Mouse (Mus musculus): Measurements from ENCODE around the gene Itga9. TPM values are rescaled to one million over a fixed set of nuclear protein-coding genes. Genes with fewer than 3 reads are reported as not detected.

The Itga9 gene
- polyA plus RNA-seq, 1 experiment from 2014 or later = 6.2 TPM

GRCm38 (mm10) chr9:118795304-118795703 lies 188.8 kb downstream of the Itga9 start:
- H3K4me3 ChIP-seq (ENCODE audit: low read depth, low read length) = no peak overlapping the region
- DNase-seq (ENCODE audit: low spot score) = no peak
- no peak for ATAC-seq (replicated peaks; ENCODE audit: low FRiP score)
- WGBS = 67% methylated on average over 4 of the region's 4 CpGs
- H3K27ac ChIP-seq (ENCODE audit: low read depth, low read length) = no peak overlapping the region
- H3K4me1 ChIP-seq (replicated peaks; ENCODE audit: control insufficient read depth, insufficient read depth, low read length) = no peaks in the 10 kb centered on the region
- no peak overlapping the region for H3K9ac ChIP-seq (ENCODE audit: low read depth, low read length)
- H3K36me3 ChIP-seq (ENCODE audit: control insufficient read depth, insufficient read depth, low read length) = no peaks in the 10 kb centered on the region
- H3K4me2 ChIP-seq = no peak overlapping the region
- H3K27me3 ChIP-seq (replicated peaks; ENCODE audit: control insufficient read depth, insufficient read depth, low read length) = no peaks in the 10 kb centered on the region
- no peaks in the 10 kb centered on the region for H3K9me3 ChIP-seq (ENCODE audit: control insufficient read depth, low read length)

GRCm38 (mm10) chr9:118799105-118799504 lies 192.6 kb downstream of the Itga9 start:
- H3K36me3 ChIP-seq (ENCODE audit: control insufficient read depth, insufficient read depth, low read length) = no peaks in the 10 kb centered on the region
- DNase-seq (ENCODE audit: low spot score) (no peak), ATAC-seq (replicated peaks; ENCODE audit: low FRiP score) (no peak)
- WGBS = 81% methylated on average over 7 of the region's 7 CpGs
- H3K4me2 ChIP-seq = no peak overlapping the region
- no peaks in the 10 kb centered on the region for H3K9me3 ChIP-seq (ENCODE audit: control insufficient read depth, low read length)
- no peak overlapping the region for H3K9ac ChIP-seq (ENCODE audit: low read depth, low read length)
- no peak overlapping the region for H3K4me3 ChIP-seq (ENCODE audit: low read depth, low read length)
- H3K4me1 ChIP-seq (replicated peaks; ENCODE audit: control insufficient read depth, insufficient read depth, low read length) = no peaks in the 10 kb centered on the region
- no peak overlapping the region for H3K27ac ChIP-seq (ENCODE audit: low read depth, low read length)
- no peaks in the 10 kb centered on the region for H3K27me3 ChIP-seq (replicated peaks; ENCODE audit: control insufficient read depth, insufficient read depth, low read length)

GRCm38 (mm10) chr9:118801176-118801909 lies 194.9 kb downstream of the Itga9 start:
- H3K4me3 ChIP-seq (ENCODE audit: low read depth, low read length) = no peak overlapping the region
- no peak overlapping the region for H3K27ac ChIP-seq (ENCODE audit: low read depth, low read length)
- no peaks in the 10 kb centered on the region for H3K36me3 ChIP-seq (ENCODE audit: control insufficient read depth, insufficient read depth, low read length)
- ATAC-seq (replicated peaks; ENCODE audit: low FRiP score) (no peak), DNase-seq (ENCODE audit: low spot score) (no peak)
- WGBS = 83% methylated on average over 15 of the region's 15 CpGs
- no peak overlapping the region for H3K4me2 ChIP-seq
- no peaks in the 10 kb centered on the region for H3K27me3 ChIP-seq (replicated peaks; ENCODE audit: control insufficient read depth, insufficient read depth, low read length)
- no peak overlapping the region for H3K9ac ChIP-seq (ENCODE audit: low read depth, low read length)
- H3K4me1 ChIP-seq (replicated peaks; ENCODE audit: control insufficient read depth, insufficient read depth, low read length) = no peaks in the 10 kb centered on the region
- no peaks in the 10 kb centered on the region for H3K9me3 ChIP-seq (ENCODE audit: control insufficient read depth, low read length)

GRCm38 (mm10) chr9:118801910-118802287 lies 195.4 kb downstream of the Itga9 start:
- H3K27ac ChIP-seq (ENCODE audit: low read depth, low read length) = no peak overlapping the region
- WGBS = 76% methylated on average over 8 of the region's 8 CpGs

GRCm38 (mm10) chr9:118802380-118802779 lies 195.9 kb downstream of the Itga9 start:
- Histone ChIP-seq H3K9ac (ENCODE audit: low read depth, low read length) (no peak overlapping the region), H3K27ac (ENCODE audit: low read depth, low read length) (no peak overlapping the region), H3K4me1 (replicated peaks; ENCODE audit: control insufficient read depth, insufficient read depth, low read length) (no peaks in the 10 kb centered on the region), H3K9me3 (ENCODE audit: control insufficient read depth, low read length) (no peaks in the 10 kb centered on the region), H3K27me3 (replicated peaks; ENCODE audit: control insufficient read depth, insufficient read depth, low read length) (no peaks in the 10 kb centered on the region), H3K4me2 (no peak overlapping the region), H3K4me3 (ENCODE audit: low read depth, low read length) (no peak overlapping the region), H3K36me3 (ENCODE audit: control insufficient read depth, insufficient read depth, low read length) (no peaks in the 10 kb centered on the region)
- WGBS = 93% methylated on average over 11 of the region's 11 CpGs
- DNase-seq (ENCODE audit: low spot score) (no peak), ATAC-seq (replicated peaks; ENCODE audit: low FRiP score) (no peak)

More at GRCm38 (mm10) chr9:118801910-118802287, 195.4 kb downstream of the Itga9 start:
- Histone ChIP-seq H3K9ac (ENCODE audit: low read depth, low read length) (no peak overlapping the region), H3K4me3 (ENCODE audit: low read depth, low read length) (no peak overlapping the region), H3K9me3 (ENCODE audit: control insufficient read depth, low read length) (no peaks in the 10 kb centered on the region), H3K4me2 (no peak overlapping the region), H3K36me3 (ENCODE audit: control insufficient read depth, insufficient read depth, low read length) (no peaks in the 10 kb centered on the region), H3K27me3 (replicated peaks; ENCODE audit: control insufficient read depth, insufficient read depth, low read length) (no peaks in the 10 kb centered on the region), H3K4me1 (replicated peaks; ENCODE audit: control insufficient read depth, insufficient read depth, low read length) (no peaks in the 10 kb centered on the region)
- DNase-seq (ENCODE audit: low spot score) = no peak
- no peak for ATAC-seq (replicated peaks; ENCODE audit: low FRiP score)

GRCm38 (mm10) chr9:118805740-118806139 lies 199.2 kb downstream of the Itga9 start:
- Histone ChIP-seq H3K36me3 (ENCODE audit: control insufficient read depth, insufficient read depth, low read length) (no peaks in the 10 kb centered on the region), H3K4me1 (replicated peaks; ENCODE audit: control insufficient read depth, insufficient read depth, low read length) (no peaks in the 10 kb centered on the region), H3K9ac (ENCODE audit: low read depth, low read length) (no peak overlapping the region), H3K27ac (ENCODE audit: low read depth, low read length) (no peak overlapping the region), H3K4me2 (no peak overlapping the region), H3K27me3 (replicated peaks; ENCODE audit: control insufficient read depth, insufficient read depth, low read length) (no peaks in the 10 kb centered on the region), H3K9me3 (ENCODE audit: control insufficient read depth, low read length) (no peaks in the 10 kb centered on the region), H3K4me3 (ENCODE audit: low read depth, low read length) (no peak overlapping the region)
- 80% methylated on average over 6 of the region's 6 CpGs for WGBS
- ATAC-seq (replicated peaks; ENCODE audit: low FRiP score) (no peak), DNase-seq (ENCODE audit: low spot score) (no peak)

GRCm38 (mm10) chr9:118807669-118808068 lies 201.2 kb downstream of the Itga9 start:
- no peak for ATAC-seq (replicated peaks; ENCODE audit: low FRiP score)
- Histone ChIP-seq H3K4me3 (ENCODE audit: low read depth, low read length) (no peak overlapping the region), H3K9me3 (ENCODE audit: control insufficient read depth, low read length) (no peaks in the 10 kb centered on the region), H3K4me2 (no peak overlapping the region), H3K27ac (ENCODE audit: low read depth, low read length) (no peak overlapping the region), H3K27me3 (replicated peaks; ENCODE audit: control insufficient read depth, insufficient read depth, low read length) (no peaks in the 10 kb centered on the region), H3K9ac (ENCODE audit: low read depth, low read length) (no peak overlapping the region), H3K36me3 (ENCODE audit: control insufficient read depth, insufficient read depth, low read length) (no peaks in the 10 kb centered on the region), H3K4me1 (replicated peaks; ENCODE audit: control insufficient read depth, insufficient read depth, low read length) (no peaks in the 10 kb centered on the region)
- WGBS = 86% methylated on average over 3 of the region's 3 CpGs
- DNase-seq (ENCODE audit: low spot score) = no peak

GRCm38 (mm10) chr9:118812221-118812620 lies 205.7 kb downstream of the Itga9 start:
- H3K9me3 ChIP-seq (ENCODE audit: control insufficient read depth, low read length) = no peaks in the 10 kb centered on the region
- H3K4me3 ChIP-seq (ENCODE audit: low read depth, low read length) = no peak overlapping the region
- no peaks in the 10 kb centered on the region for H3K36me3 ChIP-seq (ENCODE audit: control insufficient read depth, insufficient read depth, low read length)
- no peaks in the 10 kb centered on the region for H3K27me3 ChIP-seq (replicated peaks; ENCODE audit: control insufficient read depth, insufficient read depth, low read length)
- 90% methylated on average over 7 of the region's 7 CpGs for WGBS
- no peak overlapping the region for H3K27ac ChIP-seq (ENCODE audit: low read depth, low read length)
- DNase-seq (ENCODE audit: low spot score) (no peak), ATAC-seq (replicated peaks; ENCODE audit: low FRiP score) (no peak)
- H3K4me2 ChIP-seq = no peak overlapping the region
- H3K9ac ChIP-seq (ENCODE audit: low read depth, low read length) = no peak overlapping the region
- H3K4me1 ChIP-seq (replicated peaks; ENCODE audit: control insufficient read depth, insufficient read depth, low read length) = no peaks in the 10 kb centered on the region

GRCm38 (mm10) chr9:118813492-118813891 lies 207.0 kb downstream of the Itga9 start:
- Histone ChIP-seq H3K27ac (ENCODE audit: low read depth, low read length) (no peak overlapping the region), H3K36me3 (ENCODE audit: control insufficient read depth, insufficient read depth, low read length) (no peaks in the 10 kb centered on the region), H3K4me3 (ENCODE audit: low read depth, low read length) (no peak overlapping the region), H3K27me3 (replicated peaks; ENCODE audit: control insufficient read depth, insufficient read depth, low read length) (no peaks in the 10 kb centered on the region), H3K4me1 (replicated peaks; ENCODE audit: control insufficient read depth, insufficient read depth, low read length) (no peaks in the 10 kb centered on the region), H3K4me2 (no peak overlapping the region), H3K9ac (ENCODE audit: low read depth, low read length) (no peak overlapping the region), H3K9me3 (ENCODE audit: control insufficient read depth, low read length) (no peaks in the 10 kb centered on the region)
- DNase-seq (ENCODE audit: low spot score) (no peak), ATAC-seq (replicated peaks; ENCODE audit: low FRiP score) (no peak)
- WGBS = 83% methylated on average over 5 of the region's 5 CpGs

Measured in liver, embryonic 11.5 days (tissue).